Mouse (Mus musculus): ENCODE measurements around the gene Gm20388.

- TF ChIP-seq MAFK (IDR thresholded peaks at IDR 0.05; ENCODE audit: insufficient read depth, low read depth, low read length) (no peak), ZNF384 (IDR thresholded peaks at IDR 0.05; ENCODE audit: low read depth, low read length) (no peak)
These were observed 4239.9 kb downstream of the Gm20388 start for GRCm38 (mm10) chr8:124150536-124150935.
